Mouse (Mus musculus) myocyte (in vitro differentiated cells): ENCODE measurements around the gene Cd59a.

ENCODE experiments used
- E2F4 ChIP-seq: IDR thresholded peaks from one replicate; pipeline ENCODE4 v1.6.1; 2011; ENCODE audit warnings: mild to moderate bottlenecking, control low read depth, moderate library complexity; ENCODE audit not compliant: insufficient read depth
- MAX ChIP-seq: IDR thresholded peaks from one replicate; pipeline ENCODE4 v1.6.1; 2011; ENCODE audit warnings: low read depth, mild to moderate bottlenecking, control low read depth
- MYOD1 ChIP-seq, 3 experiments: IDR thresholded peaks; one replicate each; pipeline ENCODE4 v1.6.1; 2011; ENCODE audit warnings: control low read depth in 2 of 3, low read depth in 2 of 3, mild to moderate bottlenecking in 2 of 3, moderate library complexity in 1 of 3; ENCODE audit not compliant: insufficient read length in 2 of 3, control insufficient read depth in 1 of 3
- POLR2A ChIP-seq: IDR thresholded peaks from one replicate; pipeline ENCODE4 v1.6.1; 2011; ENCODE audit warnings: low read depth, mild to moderate bottlenecking, control low read depth, moderate library complexity; ENCODE audit not compliant: insufficient read length

DNA sequence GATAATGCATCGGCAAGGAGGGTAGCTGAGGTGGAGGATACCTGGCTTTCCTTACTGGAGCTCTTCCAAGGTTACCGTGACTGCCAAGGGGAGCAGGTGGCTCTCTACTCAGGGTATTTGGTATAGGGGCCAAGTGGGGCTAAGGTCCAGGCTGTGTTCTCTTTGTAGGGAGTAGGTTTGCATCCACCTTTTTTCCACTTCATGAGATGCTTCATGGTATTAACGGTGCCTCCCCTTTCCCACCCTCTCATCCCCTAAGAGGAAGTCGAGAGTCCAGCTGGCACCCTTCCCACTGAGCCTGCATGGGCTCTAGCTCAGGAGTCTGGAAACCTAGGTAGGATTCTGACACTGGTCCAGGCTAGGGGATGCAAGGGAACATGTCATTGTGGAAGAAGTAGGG is 57.7 kb downstream of the Cd59a start:
- no peak for TF ChIP-seq POLR2A
- no peak for TF ChIP-seq MYOD1 (IDR thresholded peaks at IDR 0.05; ENCODE audit: control insufficient read depth in 1 of 3, insufficient read length in 2 of 3, low read depth in 2 of 3)
- TF ChIP-seq MAX = no peak
- TF ChIP-seq E2F4 = no peak
